Mouse (Mus musculus) cerebellum, adult 2 months (tissue): ENCODE measurements around the gene Actn2.

Experiments
- CTCF ChIP-seq: fragments of 200-500 bp; IDR thresholded peaks from 2 replicates; pipeline ENCODE4 v1.5.1; 2011; ENCODE audit warnings: low read depth, mild to moderate bottlenecking, control low read depth, low read length, moderate library complexity, borderline replicate concordance; ENCODE audit not compliant: insufficient read depth
- POLR2A ChIP-seq: fragments of 200-500 bp; IDR thresholded peaks from 2 replicates; pipeline ENCODE4 v1.6.1; 2011; ENCODE audit warnings: low read length, control low read depth, borderline replicate concordance; ENCODE audit not compliant: insufficient read depth

DNA sequence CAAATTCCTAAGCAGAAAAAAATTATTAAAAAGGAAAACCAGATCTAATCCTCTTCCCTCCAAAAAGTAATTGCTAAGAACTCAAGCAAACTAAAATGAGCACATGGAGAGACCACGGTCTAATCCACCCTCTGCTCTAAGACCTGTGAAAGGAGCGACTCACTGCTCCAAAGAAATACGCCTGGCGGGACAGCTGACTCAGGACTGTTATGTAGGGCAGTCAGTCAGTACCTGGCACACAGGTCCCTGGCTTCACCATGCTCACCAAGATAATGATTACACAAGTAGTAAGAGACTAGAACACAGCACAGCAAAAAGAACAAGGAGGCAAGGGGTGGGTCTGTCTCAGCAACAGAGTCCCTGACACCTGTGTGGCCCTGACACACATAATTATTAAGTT lies 112.3 kb downstream of the Actn2 start:
- TF ChIP-seq CTCF: no peak
- TF ChIP-seq POLR2A: no peak
